Mouse (Mus musculus) spleen, adult 18-20 months (tissue): Measurements from ENCODE around the gene Fem1b.
"Not testable (repeated sequence)": the region's sequence is repeated elsewhere in the genome, so short reads cannot be mapped to it uniquely, and the experiment has no call there.

Experiments used
- DNase-seq, 2 experiments: peaks; one replicate each; pipeline ENCODE4 v3.0.0; 2022; ENCODE audit warnings: mixed read lengths in 2 of 2

The Fem1b gene

DNA sequence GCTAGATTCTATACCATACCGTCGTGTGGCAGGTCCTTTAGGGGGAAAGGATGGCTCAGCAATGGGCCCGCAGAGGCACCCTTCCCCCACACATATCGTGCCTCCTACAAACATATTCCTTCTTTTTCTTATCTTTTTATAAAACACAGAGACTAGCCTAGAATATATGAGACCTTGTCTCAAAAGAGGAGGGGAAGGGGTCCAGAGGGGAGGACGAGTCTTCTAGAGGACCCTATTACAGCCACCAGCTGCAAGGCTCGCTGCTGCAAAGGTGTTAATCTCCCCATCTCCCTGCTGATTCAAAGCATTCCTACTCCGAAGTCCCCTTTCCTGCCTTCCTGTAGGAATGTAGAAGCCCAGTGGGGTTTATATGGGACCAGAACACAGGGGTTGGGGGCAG, 14.7 kb upstream of the Fem1b start:
- no peak for DNase-seq

DNA sequence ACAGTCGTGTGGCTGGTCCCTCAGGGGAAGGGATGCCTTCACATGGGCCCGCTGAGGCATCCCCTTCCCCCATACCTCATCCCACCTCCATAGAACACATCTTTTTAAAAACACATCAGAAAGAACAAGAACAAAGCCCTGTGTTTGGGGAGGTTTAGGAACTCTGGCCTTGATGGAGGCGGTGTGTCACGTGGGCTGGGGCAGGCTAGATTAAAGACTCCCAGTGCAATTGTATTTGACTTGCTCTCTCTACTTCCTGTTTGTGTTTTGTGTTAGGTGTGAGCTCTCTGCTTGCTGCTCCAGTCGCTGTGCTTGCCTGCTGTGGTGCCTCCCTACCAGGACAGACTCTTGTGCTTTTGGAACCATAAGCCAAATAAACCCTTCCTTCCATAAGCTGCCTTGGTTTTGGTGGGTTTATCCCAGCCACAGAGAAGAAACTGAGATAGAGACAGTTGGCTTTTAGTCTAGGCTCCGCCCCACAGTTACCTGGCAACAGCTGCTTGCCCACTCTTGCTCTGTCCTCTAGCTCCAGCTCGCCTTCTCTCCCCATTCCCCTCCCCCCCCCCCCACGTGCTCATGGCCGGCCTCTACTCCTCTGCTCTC, 14.2 kb upstream of the Fem1b start:
- DNase-seq, result no peak

DNA sequence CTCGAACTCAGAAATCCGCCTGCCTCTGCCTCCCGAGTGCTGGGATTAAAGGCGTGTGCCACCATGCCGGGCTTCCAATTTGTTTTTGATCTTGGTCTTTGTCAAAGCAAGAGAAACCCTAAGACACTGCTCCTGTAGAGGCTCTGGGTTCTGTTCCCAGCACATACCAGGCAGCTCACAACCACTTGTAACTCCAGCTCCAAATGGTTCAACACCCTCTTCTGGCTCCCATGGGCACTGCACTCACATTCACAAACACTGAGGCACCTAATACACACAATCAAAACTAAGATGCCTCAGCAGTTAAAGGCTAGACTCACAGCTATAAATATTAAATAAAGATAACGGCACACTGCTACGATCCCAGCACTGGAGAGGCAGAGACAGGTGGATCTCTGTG, 10.1 kb upstream of the Fem1b start:
- no peak for DNase-seq

DNA sequence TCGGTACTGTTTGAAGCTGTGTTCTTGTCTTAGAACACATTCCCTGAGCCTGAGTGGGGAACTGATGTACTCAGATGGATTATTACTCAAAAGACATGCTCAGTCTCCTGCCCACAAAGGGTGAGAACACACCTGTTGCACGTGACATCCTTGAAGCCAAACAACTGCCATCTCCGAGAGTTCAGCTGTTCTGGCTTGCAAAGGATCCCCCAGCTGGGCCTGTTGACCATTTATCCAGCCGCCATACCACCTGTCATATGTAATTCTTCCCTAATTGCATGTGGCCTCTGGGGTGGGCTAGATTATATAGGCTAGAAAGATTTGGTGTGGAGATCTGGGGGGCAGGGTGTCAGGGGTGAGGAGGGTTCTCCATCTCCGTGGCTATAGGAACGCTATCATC, 9.1 kb upstream of the Fem1b start:
- no peak for DNase-seq

DNA sequence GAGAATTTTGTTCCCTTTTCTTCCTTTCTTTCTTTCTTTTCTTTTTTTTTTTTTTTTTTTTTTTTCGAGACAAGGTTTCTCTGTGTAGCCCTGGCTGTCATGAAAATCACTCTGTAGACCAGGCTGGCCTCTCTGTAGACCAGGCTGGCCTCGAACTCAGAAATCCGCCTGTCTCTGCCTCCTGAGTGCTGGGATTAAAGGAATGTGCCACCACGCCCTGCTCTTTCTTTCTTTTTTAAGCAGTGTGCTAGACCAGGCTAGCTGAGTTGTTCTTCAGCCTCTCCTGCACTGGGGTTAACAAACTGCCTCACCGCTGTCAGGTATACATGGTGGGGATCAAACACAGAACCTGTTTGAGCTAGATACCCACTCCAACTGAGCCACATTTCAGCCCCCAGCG, 8.2 kb upstream of the Fem1b start:
- not testable (repeated sequence) for DNase-seq

DNA sequence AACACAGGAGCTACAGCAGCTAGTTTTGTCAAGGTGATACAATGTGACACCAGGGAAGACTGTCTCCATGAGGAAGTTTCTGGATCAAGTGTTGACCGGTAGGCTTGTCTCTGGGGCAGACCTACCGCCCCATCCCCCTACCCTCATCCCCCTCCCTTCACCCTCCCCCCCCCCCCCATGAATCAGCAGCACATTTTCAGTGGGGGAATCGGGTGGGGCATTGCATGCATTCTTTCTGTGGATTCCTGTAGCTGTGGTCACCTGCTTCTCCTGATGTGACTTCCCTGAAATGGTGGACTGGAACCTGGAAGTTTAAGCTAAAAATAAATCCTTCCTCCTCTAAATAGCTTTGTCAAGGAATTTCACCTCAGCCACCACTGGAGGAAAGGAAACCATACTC, 7.8 kb upstream of the Fem1b start:
- DNase-seq, result no peak

DNA sequence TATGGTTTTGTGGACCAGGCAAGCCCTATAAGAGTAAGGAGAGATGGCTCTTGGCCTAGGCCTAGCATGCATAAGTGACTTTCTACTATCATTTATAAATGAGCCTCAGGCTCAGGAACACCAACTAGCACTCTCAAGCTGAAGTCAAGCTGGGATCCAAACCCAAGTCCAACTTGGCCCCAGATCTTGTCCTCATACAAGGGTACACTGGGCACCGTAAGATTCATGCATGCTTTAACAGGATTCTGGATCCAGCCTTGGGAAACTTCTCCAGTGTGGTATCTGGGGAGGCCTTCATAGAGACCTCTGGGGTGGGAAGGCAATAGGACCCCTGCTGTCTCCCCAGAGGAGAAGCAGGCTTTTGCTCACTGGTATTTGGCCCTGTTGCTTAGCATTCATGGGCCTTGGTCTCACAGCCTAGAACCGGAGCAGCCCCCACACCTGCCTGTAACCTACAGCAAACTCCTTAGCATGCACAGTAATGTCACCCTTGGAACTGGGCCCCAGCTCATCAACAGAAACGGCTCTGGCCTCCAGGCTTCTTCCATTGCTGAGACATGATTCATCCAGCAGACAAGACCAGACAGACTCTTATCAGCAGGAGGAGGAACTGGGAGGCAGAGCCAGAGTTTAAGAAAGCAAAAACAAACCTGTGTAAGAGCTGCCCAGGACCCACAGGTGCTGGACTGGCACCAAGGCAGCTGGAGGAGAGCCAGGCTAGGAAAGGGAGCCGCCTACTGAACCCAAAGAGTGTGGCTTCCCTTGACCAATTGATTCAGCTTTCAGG, 6.3 kb upstream of the Fem1b start:
- DNase-seq, result no peak

DNA sequence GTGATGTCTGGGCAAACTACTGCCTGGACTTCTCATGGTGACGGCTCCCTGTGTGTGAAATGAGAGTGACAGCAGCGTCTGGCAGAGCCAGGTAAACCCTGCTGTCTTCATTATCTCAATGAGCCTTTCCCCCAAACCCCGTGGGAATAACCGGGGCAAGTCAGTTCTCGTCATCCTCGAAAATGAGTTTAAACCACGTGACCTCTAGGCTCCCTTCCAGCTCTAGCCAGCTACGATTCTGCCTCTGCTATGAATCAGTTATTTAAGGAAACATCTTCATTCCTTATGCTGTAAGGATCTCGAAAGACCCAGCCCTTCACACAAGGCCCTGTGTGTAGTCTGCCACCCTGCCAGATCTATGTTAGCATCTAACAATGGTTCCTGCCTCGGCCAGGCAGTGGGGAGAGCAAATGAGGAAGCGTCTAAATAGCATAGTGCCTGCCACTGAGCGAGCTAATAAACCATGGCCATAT, 5.4 kb upstream of the Fem1b start:
- peak in 1 of 2 experiments; percentile 34 for DNase-seq

DNA sequence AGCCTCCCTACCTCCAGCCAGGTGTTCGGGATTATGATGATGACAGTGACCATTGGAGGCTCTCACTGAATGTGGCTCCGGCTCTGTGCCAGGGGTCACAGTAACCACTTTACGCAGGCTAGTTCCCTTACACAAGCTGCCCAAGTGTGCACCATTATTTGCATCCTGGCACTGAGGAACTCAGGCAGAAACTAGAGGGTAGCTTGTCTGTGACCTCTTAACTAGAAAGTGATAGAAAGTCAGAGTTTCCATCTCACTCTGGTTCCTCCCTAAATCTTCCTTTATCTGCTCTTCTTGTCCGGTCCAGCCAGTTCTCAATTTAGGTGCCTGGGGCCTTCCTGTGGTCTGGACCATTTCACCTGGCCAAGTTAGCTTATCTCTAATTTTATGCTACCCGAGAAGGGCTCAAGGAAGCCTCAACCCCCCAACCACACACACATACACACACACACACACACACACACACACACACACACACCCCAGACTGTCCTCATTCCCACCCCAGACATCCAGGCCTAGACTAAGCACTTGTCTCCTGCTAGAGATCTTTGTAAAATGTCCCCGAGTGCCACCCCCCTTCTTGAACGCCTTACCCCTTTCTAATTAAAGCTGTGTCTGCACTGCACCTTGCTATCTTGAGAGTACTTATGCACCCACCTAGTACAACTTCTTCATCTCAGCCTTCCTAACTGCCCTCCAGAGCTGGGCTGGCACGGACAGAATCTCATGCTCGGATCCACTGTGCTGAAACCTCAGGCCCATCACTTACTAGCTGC, 4.8 kb upstream of the Fem1b start:
- DNase-seq, result peak in 1 of 2 experiments; percentile 27

DNA sequence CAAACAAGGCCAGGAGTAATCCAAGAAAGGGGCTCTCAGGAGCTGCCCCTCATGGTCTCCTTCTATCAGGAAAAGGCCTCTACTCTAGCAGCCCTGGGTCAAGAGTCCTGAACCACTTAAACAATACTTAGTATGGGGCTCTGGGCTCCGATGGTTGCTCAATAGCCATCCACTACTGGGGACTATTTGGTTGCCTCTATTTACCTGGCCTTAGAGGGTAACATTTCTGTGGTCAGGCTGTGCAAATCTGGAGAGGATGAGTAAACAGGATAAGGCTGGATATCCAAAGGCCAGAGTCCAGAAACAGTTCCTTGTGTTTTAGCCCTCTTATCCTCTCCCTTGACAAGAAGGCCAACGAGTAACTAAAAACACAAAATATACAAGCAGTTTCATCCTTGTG, 3.0 kb upstream of the Fem1b start:
- no peak for DNase-seq

DNA sequence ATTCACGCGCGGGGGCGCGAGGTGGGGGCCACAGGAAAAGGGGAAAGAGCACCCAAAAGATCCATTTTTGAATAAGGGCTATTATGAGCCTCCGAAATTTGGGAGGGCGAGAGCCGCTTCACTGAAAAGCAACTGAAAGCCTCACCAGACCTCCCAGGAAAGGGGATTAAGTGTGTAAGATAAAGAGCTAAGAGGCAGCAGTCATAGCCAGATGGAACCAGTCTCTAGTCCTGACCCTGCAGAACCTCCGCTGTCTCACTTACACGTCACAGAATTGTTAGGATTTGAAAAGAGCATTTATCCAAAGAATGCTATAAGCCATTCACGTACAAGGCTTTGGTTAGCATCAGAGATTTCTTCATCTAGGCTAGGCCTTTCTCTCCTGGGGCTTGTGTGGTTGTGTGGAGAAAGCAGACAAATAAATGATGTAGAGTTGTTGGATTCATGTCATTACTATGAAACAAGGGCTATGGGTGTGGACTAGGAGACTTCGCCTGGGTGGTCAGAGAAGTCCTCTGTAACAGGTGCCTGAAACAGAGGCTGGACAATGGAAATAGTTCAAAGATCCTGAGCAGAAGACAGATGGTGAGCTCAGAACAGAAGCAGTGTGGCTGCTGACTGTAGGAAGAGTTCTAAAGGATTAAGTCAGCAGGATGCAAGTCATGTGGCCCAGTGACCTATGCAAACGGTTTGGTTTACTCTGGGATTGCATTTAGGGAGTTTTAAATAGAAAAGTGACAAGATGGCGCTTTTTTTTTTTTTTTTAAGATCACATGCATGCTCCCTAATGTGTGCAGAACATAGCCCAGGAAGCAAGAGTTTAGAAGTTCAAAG, 699 bp upstream of the Fem1b start:
- no peak for DNase-seq

DNA sequence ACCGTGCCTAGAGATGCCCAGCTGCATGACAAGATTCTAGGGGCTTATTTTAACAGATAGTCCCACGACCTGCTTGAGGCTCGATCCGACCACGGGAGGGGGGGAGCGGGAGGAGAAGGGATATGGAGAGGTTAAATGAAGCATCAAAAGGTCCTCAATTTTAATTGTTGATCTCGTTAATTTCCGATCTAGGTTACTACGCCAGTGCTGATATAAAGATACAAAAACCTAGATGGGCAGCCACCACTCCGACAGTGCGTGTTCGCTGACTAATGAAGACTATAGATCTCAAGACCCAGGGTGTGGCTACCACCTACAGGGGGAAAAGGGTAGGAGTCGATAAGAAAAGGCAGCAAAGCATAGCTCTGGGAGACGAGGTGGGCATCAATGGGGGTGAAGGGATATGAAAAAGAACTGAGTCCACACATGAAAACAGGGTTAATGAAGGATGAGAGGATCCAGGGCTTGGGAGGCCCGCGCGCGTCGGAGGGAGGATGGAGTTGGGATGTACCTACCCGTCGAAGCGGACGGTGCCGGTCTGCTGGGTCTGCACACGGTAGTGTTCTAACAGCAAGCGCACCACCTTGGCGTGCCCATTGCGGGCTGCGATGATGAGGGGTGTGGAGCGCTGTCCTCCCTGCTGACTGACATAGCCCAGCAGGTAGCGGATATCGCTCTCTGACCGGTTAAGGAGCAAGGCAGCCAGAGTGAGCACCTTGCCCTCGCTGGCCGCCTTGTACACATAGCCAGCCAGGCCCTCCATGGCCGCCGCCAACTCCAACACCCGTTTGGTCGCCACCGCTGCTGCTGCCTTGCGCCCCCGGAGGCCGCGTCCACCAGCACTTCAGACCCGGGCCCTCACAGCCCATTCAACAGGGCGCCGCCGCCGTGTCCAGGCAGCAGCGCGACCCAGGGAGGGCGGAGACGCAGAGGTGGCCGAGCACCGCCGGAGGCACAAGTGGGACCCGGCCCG, 905 bp downstream of the Fem1b start:
- DNase-seq, result no peak

DNA sequence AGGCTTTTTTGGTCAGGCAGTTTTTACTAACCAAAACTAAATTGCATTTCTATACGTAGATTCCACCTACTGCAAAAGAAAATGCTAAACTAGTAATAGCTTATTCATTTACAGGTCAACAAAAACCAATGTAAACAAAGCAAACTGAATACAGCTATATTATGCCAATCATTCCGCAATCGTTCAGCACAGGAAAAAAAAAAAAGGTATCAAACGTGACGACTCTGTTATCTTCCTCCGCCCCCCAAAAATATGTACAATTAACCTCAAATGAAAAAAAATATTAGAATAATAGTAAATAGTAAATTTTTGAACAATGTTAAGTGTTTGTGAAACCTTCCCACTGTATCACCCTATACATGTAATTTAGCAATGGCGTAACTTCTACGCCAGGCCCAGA, 1.6 kb downstream of the Fem1b start:
- no peak for DNase-seq

DNA sequence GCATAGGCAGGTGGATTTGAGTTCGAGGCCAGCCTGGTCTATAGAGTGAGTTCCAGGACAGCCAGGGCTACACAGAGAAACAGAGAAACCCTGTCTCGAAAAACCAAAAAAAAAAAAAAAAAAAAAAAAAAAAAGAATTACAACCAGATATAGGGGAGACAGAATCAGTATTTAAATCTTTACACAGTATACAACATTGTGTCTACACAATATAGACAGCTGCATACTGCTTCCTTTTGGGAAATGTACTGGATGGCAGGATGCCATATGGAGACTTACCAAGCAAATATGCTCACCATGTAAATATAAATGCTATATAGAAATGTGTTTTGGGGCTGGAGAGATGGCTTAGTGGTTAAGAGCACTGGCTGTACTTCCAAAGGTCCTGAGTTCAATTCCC, 12.5 kb downstream of the Fem1b start:
- DNase-seq, result not testable (repeated sequence)

DNA sequence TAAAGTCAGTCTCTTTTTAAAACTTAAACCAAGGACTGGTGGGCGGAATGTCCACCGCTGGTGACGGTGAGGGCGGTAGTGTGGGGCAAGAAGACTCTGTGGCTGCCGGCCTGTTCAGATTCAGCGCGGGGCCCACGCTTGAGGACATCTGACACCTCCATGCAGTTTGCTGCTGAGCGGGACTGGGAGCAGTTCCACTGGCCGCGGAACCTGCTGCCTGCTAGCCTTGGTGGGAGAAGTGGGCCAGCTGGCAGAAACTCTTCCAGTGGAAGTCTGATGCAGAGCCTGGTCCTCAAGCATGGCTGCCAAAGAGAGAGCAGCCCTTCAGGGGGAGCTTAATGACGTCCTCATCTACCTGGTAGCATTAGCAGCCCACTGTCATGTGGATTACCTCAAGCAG, 21.9 kb downstream of the Fem1b start:
- DNase-seq, result no peak

DNA sequence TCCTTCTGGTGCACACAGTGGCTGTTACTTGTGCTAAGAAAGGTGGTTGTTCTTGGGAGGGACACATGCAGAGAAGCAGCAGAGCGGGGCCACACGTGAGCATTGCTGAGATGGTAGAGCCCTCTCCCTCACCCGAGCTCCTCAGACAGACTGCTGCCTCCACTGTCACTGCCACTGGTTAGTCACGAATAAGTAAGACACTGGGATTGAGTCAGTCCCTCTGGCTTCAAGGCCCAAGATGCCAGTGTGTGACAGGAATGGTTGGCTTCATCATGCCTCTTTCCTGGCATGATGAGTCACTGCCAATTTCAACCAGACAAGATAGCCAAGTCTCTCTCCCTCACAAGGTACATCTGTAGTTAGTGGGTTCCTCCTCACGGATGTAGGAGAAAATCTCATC, 25.0 kb downstream of the Fem1b start:
- no peak for DNase-seq

DNA sequence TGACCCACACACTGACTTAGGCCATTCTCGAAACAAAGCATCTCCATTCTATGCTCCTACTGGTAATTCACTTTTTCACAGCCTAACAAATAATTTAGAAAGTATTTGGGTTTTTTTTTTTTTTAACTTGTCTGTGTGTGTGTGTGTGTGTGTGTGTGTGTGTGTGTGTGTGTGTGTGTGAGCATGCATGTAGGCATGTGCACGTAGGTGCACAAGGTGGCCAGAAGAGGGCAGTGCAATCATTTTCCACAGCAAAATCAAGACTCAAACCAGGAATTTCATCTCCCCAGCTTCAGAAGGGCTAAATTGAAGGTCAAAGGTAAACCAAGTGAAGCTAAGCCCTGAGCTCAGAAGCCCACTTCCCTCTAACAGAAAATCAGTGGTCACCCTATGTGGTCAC, 27.5 kb downstream of the Fem1b start:
- DNase-seq, result no peak

DNA sequence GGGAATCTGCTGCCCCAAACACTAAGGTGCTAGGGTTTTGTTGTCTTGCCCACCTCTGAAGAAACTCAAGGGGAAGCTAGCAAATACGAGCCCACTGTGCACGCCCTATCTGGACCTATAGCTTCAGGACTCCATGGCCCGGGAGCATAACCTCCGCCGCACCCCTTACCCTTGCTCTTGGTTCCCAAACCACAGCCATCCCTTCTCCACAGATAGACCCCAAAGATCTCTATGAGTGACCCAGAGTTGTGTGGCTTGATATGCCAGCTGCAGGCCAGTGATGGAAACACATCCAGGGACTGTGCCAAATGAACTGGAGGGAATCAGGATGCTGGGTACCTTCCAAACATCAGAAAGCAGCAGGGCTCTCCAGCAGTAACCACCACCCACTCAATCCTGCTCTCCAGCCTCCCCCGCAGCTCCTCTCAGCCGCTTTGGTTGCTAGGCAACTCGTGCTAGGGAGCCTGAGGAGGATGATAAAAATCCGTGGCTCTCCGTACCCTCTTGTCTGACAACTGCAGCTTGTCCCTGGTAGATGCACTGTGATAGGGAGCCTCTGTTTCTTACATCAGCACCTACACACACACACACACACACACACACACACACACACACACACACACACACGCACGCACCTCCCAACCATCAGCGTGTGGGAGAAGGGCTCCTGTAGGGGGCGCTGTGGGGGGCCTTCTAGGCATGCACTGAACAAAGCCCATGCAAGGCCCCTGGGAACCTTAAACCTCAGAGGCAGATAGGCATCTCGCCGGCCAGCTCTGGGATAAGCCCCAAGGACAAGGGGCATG, 28.6 kb downstream of the Fem1b start:
- no peak for DNase-seq

DNA sequence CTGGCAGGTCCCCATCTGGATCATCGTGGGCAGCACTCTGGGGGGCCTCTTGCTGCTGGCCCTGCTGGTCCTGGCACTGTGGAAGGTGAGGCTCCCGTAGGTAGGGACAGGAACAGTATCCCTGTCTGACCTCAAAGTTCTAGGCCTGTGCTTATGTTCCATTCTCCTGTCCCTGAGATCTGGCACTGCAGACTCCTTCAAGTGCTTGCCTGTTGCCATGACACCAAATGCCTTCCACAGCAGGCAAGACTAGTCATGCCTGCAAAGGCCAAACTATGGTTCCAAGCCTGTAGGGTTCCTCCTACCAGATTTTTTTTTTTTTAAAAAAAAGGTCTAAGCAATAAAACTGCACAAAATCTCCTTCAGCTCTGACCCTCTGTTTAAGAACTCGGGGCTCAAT, 29.8 kb downstream of the Fem1b start:
- no peak for DNase-seq

DNA sequence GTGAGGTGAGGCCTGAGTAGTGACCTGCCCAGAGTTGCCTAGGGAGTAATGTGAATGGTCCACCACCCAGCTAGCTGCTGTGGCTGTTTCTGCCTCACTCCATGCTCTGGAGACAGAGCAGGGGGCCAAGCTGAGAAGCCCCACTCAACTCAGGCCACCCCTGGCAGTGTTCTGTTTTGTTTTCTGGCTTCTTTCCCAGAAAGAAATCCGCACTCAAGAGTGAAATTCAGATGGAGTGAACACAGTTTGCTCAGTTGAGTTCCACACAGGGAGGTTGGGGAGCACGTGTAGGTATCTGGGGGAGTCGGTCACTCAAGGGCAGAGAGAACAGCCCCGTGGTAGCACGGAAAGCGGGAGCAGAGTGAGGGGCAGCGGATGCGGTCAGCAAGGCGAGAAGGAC, 33.0 kb downstream of the Fem1b start:
- DNase-seq, result no peak

DNA sequence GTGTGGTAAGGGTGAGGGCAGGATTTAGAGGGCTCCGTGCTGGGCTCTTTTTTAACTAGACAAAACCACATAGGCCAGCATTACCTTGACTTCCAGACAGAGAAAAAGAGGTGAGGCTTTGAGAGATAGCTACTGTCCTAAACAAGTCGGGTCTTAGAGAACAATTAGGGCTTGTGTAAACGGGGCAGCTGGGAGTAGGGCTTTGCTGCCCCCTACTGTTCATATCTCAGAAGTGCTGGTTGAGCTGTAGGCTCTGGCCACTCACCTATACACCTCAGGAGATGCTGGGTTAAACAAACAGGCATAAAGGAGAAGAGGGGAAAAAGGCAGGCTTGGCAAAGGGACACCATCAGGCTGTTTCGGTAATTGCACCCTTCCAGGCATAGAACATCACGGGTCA, 34.3 kb downstream of the Fem1b start:
- peak in 1 of 2 experiments; percentile 33 for DNase-seq
